Mouse (Mus musculus) liver, adult 2 months (tissue): ENCODE measurements around the gene Homer2. TPM values are rescaled to one million over a fixed set of nuclear protein-coding genes. Genes with fewer than 3 reads are reported as not detected.

ENCODE experiments used
- DNase-seq: peaks from one replicate; pipeline ENCODE4 v3.0.0-alpha.2; 2011; ENCODE audit warnings: low read depth, low spot score; ENCODE audit errors: extremely low read depth
- H3K27ac ChIP-seq: fragments of 200-500 bp; replicated peaks from 2 replicates; pipeline ENCODE4 v1.5.1; 2012; ENCODE audit warnings: low read depth, mild to moderate bottlenecking, control low read depth, inconsistent platforms, low read length; ENCODE audit not compliant: insufficient read depth
- H3K27me3 ChIP-seq: fragments of 200-500 bp; 2 replicates; pipeline ENCODE4 v1.6.1; 2012; ENCODE audit warnings: mild to moderate bottlenecking, moderate library complexity, low read length, inconsistent platforms; ENCODE audit not compliant: control insufficient read depth, insufficient read depth
- H3K36me3 ChIP-seq: fragments of 200-500 bp; 2 replicates; pipeline ENCODE4 v1.6.1; 2012; ENCODE audit warnings: low read length, inconsistent platforms; ENCODE audit not compliant: control insufficient read depth, insufficient read depth
- H3K4me1 ChIP-seq: fragments of 200-500 bp; 2 replicates; pipeline ENCODE4 v1.6.1; 2011; ENCODE audit warnings: low read length; ENCODE audit not compliant: control insufficient read depth, insufficient read depth
- H3K4me3 ChIP-seq: fragments of 200-500 bp; 2 replicates; pipeline ENCODE4 v1.5.1; 2011; ENCODE audit warnings: low read depth, mild to moderate bottlenecking, control low read depth, low read length, moderate library complexity; ENCODE audit not compliant: insufficient read depth
- H3K79me2 ChIP-seq: fragments of 200-500 bp; 2 replicates; pipeline ENCODE4 v1.6.1; 2012; ENCODE audit warnings: inconsistent platforms, mild to moderate bottlenecking, low read length, moderate library complexity; ENCODE audit not compliant: control insufficient read depth, insufficient read depth
- H3K9ac ChIP-seq: fragments of 200-500 bp; 2 replicates; pipeline ENCODE4 v1.6.1; 2012; ENCODE audit warnings: low read depth, mild to moderate bottlenecking, control low read depth, inconsistent platforms, low read length
- CTCF ChIP-seq: fragments of 200-500 bp; IDR thresholded peaks from 2 replicates; pipeline ENCODE4 v1.5.1; 2011; ENCODE audit warnings: low read depth, low read length, control low read depth
- POLR2A ChIP-seq: fragments of 200-500 bp; IDR thresholded peaks from 2 replicates; pipeline ENCODE4 v1.6.1; 2011; ENCODE audit warnings: low read length, control low read depth; ENCODE audit not compliant: insufficient read depth; ENCODE audit errors: extremely low read depth
- WGBS: fragments of 180-500 bp; shearing (Covaris S2); methylation state at CpG from one replicate; pipeline ENCODE4 v1.1.7; 2018; 5-methylcytosine and 5-hydroxymethylcytosine counted together
- polyA plus RNA-seq: library from polyadenylated mRNA; depleted of rRNA; stranded (reverse); fragments of >200 nt; gene quantifications from 2 replicates; pipeline ENCODE4 v1.2.3, GENCODE M21; 2012
- total RNA-seq: library from RNA; depleted of rRNA; stranded (reverse); fragments of >200 nt; gene quantifications from 2 replicates; pipeline ENCODE4 v1.2.3, GENCODE M21; 2014

Gene Homer2
- total and polyA plus RNA-seq, 2 experiments: 18.4 to 32.2 TPM

DNA sequence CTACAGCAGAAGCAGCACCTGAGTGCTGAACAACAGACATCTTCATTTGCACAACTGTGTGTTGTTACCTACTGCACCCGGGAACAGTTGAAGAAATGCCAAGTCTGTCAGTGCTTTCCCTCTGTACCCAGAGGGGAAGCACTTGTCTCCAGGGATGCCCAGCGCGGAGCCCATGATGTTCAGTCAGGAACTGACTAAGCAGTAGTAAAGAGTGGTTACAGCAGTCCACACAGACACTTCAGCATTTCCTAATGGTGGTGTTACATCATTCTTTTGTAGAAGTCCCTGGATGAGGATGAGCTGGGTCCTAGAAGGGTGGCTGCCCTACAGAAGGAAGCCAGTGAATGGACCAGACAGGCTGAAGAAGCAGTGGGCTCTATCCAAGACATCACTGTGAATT lies 129.5 kb downstream of the Homer2 start:
- peaks cover 43% of the 10 kb centered on the region for H3K36me3 ChIP-seq
- H3K9ac ChIP-seq: no peak overlapping the region
- no peak overlapping the region for H3K27ac ChIP-seq
- peaks cover 37% of the 10 kb centered on the region for H3K79me2 ChIP-seq
- H3K27me3 ChIP-seq: no peaks in the 10 kb centered on the region
- peaks cover 33% of the 10 kb centered on the region for H3K4me1 ChIP-seq
- WGBS: 62% methylated on average over 3 of the region's 3 CpGs
- no peak overlapping the region for H3K4me3 ChIP-seq
- TF ChIP-seq CTCF (no peak), POLR2A (no peak)
- DNase-seq: no peak

DNA sequence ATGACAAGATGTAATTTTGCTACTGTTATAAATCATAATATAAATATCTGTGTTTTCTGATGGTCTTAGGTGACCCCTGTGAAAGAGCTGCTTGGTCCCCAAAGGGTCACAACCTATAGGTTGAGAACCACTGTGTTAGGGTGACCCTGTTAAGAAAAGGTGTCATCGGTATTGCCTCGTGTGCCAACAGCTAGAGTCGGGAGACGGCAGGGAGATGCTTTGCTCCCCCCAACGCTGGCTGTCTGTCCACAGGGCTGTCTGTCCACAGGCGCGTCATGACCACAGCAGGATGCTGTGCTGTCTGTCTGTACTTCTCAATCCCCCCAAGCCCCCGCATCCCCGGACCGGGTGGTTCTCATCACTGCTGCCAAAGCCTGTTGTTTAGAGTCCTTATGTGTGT lies 131.7 kb downstream of the Homer2 start:
- Histone ChIP-seq H3K79me2 (peaks cover 47% of the 10 kb centered on the region), H3K9ac (no peak overlapping the region), H3K36me3 (peaks cover 41% of the 10 kb centered on the region), H3K4me3 (no peak overlapping the region), H3K4me1 (peaks cover 33% of the 10 kb centered on the region), H3K27me3 (no peaks in the 10 kb centered on the region), H3K27ac (peak overlapping the region; percentile 15; the same call in 1 of the 2 replicates)
- TF ChIP-seq POLR2A (no peak), CTCF (no peak)
- WGBS: 70% methylated on average over 10 of the region's 10 CpGs
- no peak for DNase-seq

- peak overlapping the region; percentile 15; the same call in 1 of the 2 replicates for H3K9ac ChIP-seq
- WGBS: 88% methylated on average over 9 of the region's 9 CpGs
- H3K4me3 ChIP-seq: no peak overlapping the region
- H3K79me2 ChIP-seq: peaks cover 44% of the 10 kb centered on the region
- peaks cover 33% of the 10 kb centered on the region for H3K4me1 ChIP-seq
- peak overlapping the region; percentile 93 for H3K27ac ChIP-seq
- peaks cover 32% of the 10 kb centered on the region for H3K36me3 ChIP-seq
- H3K27me3 ChIP-seq: no peaks in the 10 kb centered on the region
- no peak for DNase-seq
- TF ChIP-seq POLR2A (no peak), CTCF (no peak)
Measured at GRCm38 (mm10) chr7:81573821-81574220, 133.5 kb downstream of the Homer2 start.

- H3K27me3 ChIP-seq: no peaks in the 10 kb centered on the region
- peak overlapping the region; percentile 93 for H3K27ac ChIP-seq
- no peak for TF ChIP-seq CTCF
- no peak for TF ChIP-seq POLR2A
- peaks cover 29% of the 10 kb centered on the region for H3K36me3 ChIP-seq
- peak; percentile 96 for DNase-seq
- H3K79me2 ChIP-seq: peaks cover 44% of the 10 kb centered on the region
- H3K9ac ChIP-seq: peak overlapping the region; percentile 22
- WGBS: 19% methylated on average over 6 of the region's 6 CpGs
- H3K4me1 ChIP-seq: peaks cover 30% of the 10 kb centered on the region
- peak overlapping the region; percentile 5; the same call in 1 of the 2 replicates for H3K4me3 ChIP-seq
Measured at GRCm38 (mm10) chr7:81573397-81573796, 133.9 kb downstream of the Homer2 start.

GRCm38 (mm10) chr7:81572610-81573268 lies 134.6 kb downstream of the Homer2 start:
- TF ChIP-seq CTCF (no peak), POLR2A (no peak)
- H3K27me3 ChIP-seq: no peaks in the 10 kb centered on the region
- WGBS: 9% methylated on average over 6 of the region's 6 CpGs
- H3K9ac ChIP-seq: peak overlapping the region; percentile 74
- H3K27ac ChIP-seq: peak overlapping the region; percentile 93
- H3K36me3 ChIP-seq: peaks cover 25% of the 10 kb centered on the region
- peaks cover 24% of the 10 kb centered on the region for H3K4me1 ChIP-seq
- DNase-seq: peak; percentile 61
- peak overlapping the region; percentile 44 for H3K4me3 ChIP-seq
- peaks cover 44% of the 10 kb centered on the region for H3K79me2 ChIP-seq

DNA sequence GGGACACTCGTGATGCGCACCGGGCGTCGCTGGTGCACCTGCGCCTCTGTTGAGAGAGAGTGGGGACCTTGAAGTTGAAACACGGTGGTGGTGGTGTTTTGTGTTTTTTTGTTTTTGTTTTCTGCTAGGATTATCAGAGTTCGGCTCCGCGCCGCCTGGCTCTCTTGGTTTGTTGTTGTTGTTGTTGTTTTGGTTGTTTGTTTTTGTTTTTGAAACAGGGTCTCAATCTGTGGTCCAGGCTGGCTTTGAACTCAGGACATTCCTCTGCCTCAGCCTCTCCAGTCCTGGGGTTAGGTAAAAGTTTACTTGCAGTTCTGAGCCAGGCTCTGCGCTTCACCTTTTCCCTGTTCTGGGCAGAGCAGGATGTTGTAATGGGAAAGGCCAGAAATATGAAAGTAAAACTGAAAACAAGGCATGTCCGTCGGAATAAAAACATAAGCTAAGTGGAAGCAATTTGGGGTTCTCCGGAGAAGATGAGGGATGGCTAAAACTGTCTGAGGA lies 135.3 kb downstream of the Homer2 start:
- Histone ChIP-seq H3K36me3 (peaks cover 18% of the 10 kb centered on the region), H3K4me3 (peak overlapping the region; percentile 89), H3K79me2 (peaks cover 38% of the 10 kb centered on the region), H3K27me3 (no peaks in the 10 kb centered on the region), H3K4me1 (peaks cover 22% of the 10 kb centered on the region), H3K9ac (peak overlapping the region; percentile 100), H3K27ac (peak overlapping the region; percentile 93)
- DNase-seq: peak; percentile 85
- no peak for TF ChIP-seq CTCF
- TF ChIP-seq POLR2A: no peak
- 1% methylated on average over 15 of the region's 15 CpGs for WGBS
